Mouse (Mus musculus) bone marrow macrophage, adult 2 months (primary cell): ENCODE results near the gene Tsga10ip.

Experiments
- CTCF ChIP-seq: IDR thresholded peaks from 2 replicates; pipeline ENCODE4 v1.5.1; 2012; ENCODE audit warnings: low read depth, mild to moderate bottlenecking, low read length, moderate library complexity
- POLR2A ChIP-seq: IDR thresholded peaks from 2 replicates; pipeline ENCODE4 v1.6.1; 2012; ENCODE audit warnings: mild to moderate bottlenecking, low read depth, low read length, borderline replicate concordance

DNA sequence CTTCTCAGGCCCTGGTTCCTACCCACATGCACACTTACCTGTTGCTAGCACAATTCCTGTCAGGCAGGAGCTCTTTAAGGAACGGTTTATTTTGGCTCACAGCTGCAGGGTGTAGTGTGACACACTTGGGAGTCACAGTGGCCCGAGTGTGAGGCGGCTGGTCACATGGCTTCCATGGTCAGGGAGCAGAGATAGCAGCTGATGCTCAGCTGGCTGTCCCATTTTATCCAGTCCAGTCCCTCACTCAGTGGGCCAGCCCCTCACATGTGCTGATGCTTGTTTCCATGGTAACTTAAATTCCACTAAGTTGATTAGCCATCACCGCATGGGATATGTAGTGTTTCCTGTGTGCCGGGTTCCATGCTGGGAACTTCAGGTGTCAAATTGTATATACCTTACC lies 9.6 kb upstream of the Tsga10ip start:
- TF ChIP-seq POLR2A (no peak), CTCF (no peak)
